Mouse (Mus musculus) neural tube, embryonic 10.5 days (tissue): ENCODE measurements at regions not wholly inside any gene's neighbourhood (a gene's known extent, or its start where the extent isn't known, plus 50 kb on each side); places are given as distances from the start of the nearest gene placed in this dataset.

Source experiments
- DNase-seq: peaks from one replicate; pipeline ENCODE4 v3.0.0-alpha.2; 2017; ENCODE audit warnings: low spot score; ENCODE audit errors: extremely low spot score

DNA sequence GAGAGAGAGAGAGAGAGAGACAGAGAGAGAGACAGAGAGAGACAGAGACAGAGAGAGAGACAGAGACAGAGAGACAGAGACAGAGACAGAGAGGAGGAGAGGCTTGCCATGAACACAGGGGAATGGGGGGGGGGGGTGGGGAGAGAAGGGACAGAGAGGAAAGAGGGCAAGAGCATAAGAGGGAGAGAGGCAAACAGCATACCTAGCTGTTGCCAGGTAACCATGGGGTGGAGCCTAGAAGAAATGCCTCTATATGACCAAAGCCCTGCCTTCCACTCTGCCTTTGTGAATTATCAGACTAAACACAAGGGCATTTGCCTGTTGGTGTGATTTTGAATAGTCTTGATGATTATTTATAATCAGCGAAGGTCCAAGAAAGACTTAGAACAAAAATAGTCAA, 332.2 kb downstream of the Galc start:
- no peak for DNase-seq

DNA sequence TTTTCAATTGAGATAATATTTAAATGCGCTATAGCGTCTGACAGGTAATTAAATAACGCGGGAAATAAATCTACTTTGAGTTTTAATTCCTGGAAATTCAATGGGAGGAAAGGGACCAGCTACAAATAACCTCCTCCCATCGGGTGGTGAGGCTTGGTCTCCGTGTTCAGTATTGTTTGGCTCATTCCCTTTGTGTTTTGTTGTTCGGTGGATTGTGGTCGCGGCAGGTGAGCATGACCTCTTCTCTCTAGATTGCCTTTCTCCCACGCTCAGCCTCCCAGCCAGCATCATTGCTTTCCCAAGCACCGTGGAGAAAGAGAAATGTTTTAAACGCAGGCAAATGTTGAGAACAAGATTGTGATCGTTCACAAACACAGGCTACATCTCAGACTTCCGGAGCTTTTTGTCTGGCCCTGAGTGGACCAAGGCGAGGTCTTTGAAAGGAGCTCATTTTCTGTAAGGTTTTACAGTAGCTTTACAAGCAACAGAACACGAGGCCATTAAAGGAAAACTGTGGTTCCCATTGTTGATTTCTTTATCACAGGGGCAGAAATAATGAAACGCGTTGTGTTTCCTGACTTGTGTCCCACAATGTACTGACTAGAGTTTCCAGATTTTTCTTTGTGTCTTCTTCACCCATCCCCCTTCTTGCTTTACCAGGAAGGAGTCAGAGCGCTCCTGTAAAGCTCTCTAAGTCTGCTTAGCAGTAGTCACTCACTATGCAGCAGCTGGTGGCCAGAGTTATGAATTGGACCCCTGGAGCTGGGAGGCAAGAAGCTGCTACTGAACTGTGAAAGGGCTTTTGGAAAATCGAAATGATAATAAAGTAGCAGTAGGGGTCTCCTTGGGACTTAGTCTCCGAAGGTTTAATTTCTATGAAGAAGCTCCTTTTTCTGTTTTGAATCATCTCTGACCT, 337.7 kb downstream of the Galc start:
- no peak for DNase-seq

DNA sequence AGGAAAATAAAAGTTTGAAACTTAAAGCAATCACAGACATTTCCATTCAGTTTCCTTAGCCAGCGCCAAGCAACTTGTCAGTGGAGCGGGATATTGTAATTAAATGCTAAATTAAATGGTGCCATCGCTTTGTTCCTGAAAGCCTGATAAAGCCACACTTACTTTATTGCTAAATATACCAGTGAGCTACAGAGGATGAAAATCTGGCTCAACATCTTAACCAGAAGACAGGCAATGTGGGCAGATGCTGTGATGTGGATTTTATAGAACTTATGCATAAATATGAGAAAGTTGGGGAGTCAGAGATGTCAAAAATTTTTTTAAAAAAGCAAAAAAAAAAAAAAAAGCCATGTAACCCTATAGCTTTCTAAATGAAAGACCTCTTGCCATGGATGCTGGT, 340.8 kb downstream of the Galc start:
- DNase-seq = no peak

DNA sequence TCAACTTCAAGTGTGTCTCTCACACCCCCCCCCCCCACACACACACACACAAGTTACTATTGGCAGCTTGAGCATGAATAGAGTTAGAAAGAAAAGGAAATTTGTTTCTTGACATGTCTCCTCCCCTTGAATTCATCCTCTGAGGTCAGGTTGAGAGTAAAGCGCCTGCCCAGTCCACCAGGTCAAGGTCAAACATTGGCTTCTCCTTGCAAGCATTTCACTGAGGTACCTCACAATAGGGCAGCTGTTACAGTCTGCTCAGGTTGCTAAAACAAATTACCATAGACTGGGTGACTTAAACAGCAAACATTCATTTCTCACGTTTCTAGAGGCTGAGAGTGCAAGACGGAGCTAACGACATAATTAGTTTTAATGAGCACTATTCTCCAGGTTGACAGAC, 344.2 kb downstream of the Galc start:
- DNase-seq = no peak

DNA sequence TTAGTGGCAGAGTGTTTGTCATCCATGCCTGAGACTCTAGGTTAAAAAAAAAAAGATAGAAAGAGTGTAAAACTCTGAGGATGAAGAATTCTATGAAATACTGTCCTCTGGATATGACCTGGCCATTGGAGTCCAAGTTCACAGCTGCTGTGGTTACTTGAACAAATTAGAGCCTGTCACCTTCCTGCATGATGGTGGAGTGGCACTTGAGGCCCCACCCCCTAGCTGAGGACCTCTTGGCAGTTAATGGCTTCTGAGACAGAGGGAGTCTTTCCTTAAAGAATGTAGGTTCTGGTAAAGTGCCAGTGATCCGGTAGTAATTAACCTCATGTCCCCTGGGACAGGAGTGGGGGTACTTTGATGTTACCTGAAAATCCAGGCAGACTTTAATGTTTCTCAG, 346.5 kb downstream of the Galc start:
- no peak for DNase-seq

DNA sequence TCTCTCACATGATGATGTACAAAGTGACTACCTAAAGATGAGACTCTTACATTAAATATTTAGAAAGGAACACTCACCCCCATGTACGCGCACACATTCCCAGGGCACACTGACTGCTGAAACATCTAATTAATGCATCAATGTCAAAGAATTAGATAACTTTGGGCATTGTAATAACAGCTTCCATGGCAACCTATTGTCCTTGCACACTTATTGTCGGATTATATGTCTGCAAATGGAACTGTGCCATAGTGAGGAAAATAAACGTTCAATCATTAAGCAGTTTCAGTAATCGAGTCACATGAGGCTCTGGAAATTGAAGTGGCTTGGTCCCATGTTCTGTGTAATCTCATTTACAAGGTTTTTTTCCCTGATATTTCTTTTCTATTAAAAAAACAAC, 360.0 kb downstream of the Galc start:
- no peak for DNase-seq

DNA sequence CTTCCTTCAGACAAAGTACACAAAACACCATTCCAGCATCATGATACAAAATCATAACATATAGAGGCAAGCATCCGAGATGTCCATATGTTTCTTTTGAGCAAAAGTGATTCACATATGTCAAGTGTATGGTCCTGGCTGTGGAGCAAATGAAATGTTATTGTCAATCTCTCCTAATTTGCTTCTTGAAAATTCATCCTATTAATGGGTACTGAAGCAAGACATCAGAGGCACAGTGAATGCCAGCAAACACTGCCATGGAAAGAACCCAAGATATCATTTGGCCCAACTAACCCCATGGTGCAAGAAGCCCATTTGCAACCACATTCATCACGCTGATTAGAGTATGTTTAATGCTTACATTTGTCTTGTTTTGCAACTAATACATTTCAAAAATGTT, 361.1 kb downstream of the Galc start:
- no peak for DNase-seq

DNA sequence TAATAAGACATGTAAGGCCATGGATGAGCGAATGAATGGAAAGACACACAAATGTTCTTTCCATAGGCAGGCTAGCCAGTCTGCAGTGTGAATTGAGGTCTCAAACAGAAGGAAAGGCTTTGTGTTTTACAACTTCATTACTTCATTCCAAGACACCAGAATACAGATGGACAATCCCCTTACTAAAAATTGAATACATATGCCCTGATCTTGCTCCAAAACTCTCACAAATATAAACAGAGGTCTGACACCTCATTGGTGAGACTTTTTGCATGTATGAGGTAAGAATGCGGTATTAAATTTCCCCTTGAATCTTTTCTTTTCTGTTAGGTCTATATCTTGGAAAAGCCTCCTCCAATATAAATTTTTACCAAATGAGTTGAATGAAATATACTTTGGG, 363.3 kb downstream of the Galc start:
- DNase-seq = no peak

DNA sequence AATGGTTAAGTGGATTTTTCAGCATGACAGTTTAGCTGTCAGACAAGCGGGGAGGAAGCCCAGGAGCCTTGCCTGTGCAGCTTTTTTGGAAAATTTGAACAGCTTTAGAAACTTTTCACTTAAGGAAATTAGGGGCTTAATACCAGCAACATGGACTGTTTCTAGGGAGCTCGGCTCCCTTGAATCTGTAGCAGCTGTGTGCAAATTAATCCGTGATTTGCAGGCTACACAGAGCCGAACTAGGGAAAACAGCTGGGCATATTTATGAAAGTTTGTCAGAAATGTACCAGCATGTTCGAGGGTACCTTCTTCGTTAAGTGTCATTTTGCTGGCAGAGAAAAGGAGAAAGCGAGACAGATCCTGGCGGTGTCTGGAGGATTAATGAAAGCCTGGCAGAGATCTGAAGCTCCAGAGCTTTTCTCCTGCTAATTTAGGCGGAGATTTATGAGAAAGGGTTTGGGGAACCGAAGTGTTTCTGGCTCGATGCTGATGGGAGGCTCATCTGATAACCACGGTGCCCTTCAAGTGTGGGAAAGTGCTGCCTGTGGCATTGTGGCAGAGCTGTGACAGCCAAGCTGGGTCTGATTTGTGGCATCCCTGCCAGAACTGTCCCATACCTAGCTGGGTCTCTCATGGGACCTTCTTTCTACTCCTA, 370.3 kb downstream of the Galc start:
- no peak for DNase-seq

DNA sequence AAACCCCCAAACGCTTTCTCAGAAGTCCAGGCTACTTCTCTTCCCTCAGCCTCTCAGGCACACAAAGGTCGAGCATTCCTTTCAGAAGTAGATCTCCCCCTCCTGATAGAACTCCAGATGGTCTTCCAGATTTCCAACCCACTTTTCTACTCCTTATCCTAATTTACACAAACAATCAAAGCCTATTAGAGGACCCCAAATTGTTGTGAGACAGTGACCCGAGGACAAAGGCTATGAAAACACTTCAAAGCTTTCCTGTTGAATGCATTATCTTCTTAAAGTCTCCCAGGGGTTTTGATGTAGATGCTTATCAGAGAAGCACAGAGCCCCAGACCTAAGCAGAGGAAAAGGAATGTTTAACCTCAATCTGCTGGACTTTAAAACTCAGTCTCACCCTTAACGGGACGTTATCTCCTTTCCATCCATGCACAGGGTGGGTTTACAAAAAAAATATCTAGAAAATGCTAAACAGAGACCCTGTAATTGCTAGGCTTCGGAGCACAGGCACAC, 370.9 kb downstream of the Galc start:
- DNase-seq = no peak

DNA sequence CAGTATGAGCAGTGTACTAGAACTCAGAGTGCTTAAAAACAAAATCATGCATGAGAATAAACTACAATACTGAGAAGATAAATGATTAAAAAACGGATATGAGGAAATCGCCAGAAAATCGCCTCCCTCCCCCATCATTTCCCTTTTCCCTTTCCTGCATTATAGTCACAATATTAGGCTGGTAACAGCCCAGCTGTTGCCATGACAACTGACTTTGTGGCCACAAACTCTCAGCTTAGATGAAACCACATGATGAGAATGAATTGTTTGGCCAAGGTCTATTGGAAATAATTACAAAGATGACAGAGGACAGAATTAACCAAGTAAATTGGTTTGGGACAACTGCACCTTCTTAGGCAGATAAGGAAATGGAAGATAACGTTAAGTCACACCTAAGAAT, 376.8 kb downstream of the Galc start:
- DNase-seq = no peak

DNA sequence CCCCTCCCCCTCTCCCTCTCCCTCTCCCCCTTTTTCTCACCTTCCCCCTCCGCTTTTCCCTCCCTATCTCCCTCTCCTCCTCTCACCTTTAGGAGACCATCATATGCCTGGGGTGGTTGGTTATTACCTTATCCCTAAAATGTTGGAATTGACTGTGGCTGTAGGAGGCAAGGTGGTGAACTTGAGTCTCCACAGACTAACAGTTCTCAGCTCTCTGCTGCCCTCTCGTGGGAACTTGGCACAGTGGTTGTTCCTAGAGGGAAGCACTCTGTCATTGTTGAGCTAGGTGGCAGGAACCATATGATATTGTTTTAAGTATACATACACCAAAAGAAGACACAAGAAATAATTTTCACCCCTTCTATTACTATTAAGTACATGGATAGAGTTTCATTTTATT, 386.9 kb downstream of the Galc start:
- DNase-seq = peak; percentile 80

DNA sequence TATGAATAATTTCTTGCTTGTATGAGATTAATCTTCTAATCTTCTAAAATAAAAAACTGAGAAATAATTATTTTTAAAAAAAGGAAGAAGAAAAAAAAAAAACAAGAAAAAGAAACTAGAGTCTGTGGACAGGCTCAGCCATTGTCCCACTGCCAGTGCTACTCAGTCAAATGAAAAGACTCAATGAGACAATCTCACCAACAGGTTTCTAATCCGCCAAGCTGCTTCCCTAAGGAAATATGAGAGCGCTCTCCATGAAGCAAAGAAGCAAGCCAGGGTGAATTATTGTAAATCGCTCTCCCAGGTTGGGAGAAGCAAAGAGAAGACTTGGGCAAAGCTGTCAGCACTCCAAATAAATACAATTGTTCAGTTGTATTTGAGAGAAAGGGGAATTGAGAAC, 396.3 kb downstream of the Galc start:
- DNase-seq = no peak

DNA sequence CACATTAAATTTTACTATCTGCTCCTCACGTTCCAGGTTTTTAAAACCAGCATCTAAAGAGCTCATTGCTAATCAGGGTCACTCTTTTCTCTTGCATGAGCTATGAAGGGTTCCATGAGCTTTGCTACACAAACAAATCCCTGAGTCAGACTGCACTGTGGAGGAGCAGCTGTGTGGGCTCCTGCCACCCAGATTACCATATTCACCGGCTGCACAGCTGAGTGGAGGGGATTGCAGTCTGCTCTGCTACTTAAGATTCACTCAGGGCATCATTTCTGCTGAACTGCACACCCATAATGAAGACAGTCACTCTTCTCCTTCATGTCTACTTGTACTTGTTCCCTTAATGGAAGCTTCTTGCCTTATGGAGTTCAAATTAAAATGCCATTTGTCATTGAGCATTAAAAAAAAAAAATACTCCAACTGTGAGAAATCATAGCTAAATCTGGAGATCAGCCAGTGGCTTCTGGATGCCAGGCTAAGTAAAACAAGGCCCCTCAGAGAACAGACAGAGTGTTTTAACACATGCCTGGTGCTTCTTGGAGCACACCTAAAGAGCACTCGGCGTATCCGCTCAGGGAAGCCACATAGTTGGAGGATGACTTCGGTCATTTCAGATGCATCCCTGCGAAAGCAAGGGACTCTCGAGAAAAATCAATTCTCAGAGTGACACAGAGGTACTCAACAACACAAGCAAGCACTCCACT, 422.9 kb downstream of the Galc start:
- DNase-seq = no peak

DNA sequence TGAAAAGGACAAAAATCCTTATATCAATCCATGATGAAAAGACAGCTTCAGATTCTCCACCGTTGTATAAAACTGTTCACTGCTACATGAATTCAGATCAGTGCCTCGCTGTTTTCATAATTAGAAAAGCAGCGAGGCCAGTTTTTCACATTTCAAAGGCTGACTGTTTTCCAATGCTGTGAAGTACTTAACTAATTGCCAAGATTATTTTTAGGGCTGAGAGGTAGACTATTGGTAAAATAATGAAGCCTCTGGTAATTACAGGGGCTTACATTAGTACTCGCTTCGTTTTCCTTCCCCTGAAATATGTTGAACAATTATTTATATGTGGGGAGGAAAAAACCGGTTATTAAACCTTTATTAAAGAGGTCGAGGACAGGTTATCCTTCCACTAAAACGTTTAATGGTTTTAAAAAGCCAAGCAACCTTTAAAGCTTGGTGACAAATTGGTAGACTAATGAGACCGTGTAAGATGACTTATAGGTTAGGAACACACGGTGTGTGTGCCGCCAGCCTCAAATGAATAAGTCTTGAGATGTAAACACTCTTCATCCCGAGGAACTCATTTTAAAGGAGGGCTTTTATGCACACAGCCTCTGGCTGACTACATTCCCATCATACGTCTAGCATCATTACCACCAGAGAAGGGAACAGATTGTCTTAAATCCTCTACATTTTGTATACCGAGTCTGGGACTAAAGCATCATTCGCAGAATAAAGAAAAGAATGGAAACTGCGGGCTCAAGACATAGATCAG, 465.7 kb downstream of the Galc start:
- DNase-seq = no peak

DNA sequence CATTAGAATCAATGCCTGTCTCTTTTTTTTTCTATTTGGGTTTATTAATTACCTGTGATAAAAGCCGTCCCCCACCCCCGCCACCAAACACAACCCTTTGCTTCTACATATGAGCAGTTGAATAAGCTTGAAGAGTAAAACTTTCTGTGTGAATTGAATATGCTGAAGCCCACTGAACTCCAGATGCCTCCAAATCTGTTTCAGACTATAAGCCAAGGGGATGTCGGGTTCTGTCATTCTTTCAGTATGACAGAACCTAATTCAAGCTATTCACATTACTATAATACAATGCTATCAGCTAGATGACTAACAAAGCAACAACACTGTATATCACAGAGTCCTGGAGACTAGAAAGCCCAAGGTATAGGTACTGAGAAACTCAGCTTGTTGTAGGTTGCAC, 475.8 kb downstream of the Galc start:
- DNase-seq = no peak

DNA sequence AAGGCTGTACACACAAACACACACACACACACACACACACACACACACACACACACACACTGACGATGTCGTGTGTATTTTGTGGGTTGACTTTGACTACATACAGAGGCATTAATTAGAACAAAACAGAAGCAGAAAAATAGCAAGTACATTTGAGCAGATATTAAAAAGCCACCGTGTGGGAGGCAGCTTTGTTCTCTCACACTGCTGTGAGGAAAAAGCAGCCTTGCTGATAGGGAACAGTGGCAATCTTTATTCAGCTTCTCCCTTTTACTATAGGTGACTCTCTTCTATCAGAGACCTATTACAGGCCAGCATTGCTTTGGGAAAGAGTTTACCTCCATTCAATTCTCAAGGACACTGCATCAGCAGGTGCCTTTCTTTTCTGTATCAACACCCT, 500.1 kb downstream of the Galc start:
- no peak for DNase-seq

DNA sequence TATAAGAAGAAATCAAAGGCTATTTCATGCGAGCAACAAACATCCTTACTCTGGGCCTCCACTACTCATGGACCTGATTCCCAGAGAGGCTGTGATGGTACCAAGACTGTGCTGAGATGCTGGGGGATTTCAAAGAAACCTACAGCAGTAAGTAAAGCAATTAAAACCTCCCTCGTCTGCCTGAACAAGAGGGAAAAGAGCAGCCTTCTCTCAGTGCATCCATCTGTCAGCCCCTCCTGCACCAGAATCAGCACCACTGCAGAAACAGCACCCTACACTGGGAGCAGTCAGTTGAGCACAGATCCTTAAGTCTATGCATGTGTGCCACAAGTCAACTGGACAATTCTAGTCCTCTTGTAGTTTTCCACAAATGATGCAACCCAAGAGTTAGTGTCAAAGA, 500.6 kb downstream of the Galc start:
- DNase-seq = no peak

DNA sequence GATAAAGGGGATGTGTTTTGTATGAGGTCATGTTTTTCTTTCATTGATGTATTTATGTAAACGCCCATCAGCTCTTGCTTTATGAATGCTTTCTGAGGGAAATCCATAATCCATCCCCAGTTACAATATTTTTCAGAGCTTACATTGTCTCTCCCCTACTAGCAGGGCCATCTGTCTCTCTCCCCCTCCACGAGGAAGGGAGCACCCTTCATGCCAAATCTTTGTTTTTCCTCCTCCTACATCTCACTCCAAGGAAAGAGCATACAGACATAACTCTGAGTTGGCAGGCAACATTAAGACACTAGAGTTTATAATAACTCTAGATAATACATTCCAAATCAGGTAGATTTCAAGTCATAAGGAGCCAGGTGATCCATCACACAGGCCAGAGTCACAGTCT, 509.1 kb downstream of the Galc start:
- no peak for DNase-seq

DNA sequence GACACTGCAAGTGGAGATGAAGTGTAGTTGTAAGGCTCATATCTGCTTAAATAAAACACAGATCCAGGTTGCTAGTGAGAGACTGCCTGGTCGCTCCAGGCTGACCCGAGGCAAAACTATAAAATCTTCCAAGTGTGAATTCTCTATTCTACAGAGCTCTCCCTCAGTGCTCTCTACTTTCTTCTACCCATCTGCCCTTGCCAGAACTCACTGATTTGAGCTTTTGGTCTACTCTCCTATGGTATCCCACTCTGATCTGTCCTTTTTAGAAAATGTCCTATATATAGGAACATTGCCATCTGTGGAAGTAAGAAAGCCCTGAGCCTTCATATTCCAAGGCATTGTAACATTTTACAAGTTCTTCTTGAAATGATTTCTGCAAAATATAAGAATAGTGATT, 518.3 kb downstream of the Galc start:
- no peak for DNase-seq

DNA sequence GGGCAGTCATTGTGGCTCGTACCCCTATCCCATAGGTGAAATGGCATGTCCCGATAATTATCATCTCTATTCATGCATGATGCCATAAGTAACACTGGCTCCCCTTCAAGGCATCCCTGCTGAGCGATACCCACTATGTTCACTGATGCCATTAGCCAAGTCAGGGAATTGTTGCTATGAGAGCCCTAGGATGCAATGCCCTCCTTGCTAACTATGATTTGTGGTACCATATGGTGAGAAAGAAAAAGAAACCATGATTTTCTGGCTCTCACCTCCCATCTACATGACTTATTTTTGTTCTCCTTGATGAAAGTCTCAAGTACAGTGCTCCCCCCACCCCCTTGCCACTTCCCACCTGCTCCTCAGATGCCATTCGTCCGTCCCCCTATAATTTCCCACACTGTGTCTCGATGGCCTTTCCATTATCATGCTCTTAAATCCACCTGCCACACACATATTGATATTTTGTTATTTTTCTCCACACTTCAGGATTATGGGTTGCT, 527.1 kb downstream of the Galc start:
- no peak for DNase-seq
